Mouse (Mus musculus) limb, embryonic 11.5 days (tissue): ENCODE data around the gene Tm9sf2. TPM values are rescaled to one million over a fixed set of nuclear protein-coding genes. Genes with fewer than 3 reads are reported as not detected.

Experiments used
- ATAC-seq: fragments of 200-750 bp; cut with Nextera tagmentation; 2 replicates; pipeline ENCODE4 v1.8.0; 2017; ENCODE audit warnings: low read depth; ENCODE audit not compliant: insufficient number of reproducible peaks, low FRiP score, low TSS enrichment
- DNase-seq: peaks from one replicate; pipeline ENCODE4 v3.0.0-alpha.2; 2015; ENCODE audit warnings: low spot score
- H3K27ac ChIP-seq: fragments of 300-500 bp; sonication (generic); replicated peaks from 2 replicates; pipeline ENCODE4 v1.5.1; 2014; ENCODE audit warnings: low read depth, mild to moderate bottlenecking, low read length
- H3K27me3 ChIP-seq: fragments of 300-500 bp; sonication (generic); 2 replicates; pipeline ENCODE4 v1.6.1; 2014; ENCODE audit warnings: mild to moderate bottlenecking, low read length, mixed read lengths; ENCODE audit not compliant: control insufficient read depth, insufficient read depth
- H3K36me3 ChIP-seq: fragments of 300-500 bp; sonication (generic); 2 replicates; pipeline ENCODE4 v1.6.1; 2014; ENCODE audit warnings: mild to moderate bottlenecking, low read length, moderate library complexity, mixed read lengths; ENCODE audit not compliant: control insufficient read depth, insufficient read depth
- H3K4me1 ChIP-seq: fragments of 300-500 bp; sonication (generic); 2 replicates; pipeline ENCODE4 v1.6.1; 2014; ENCODE audit warnings: low read length, mixed read lengths; ENCODE audit not compliant: control insufficient read depth, insufficient read depth
- H3K4me2 ChIP-seq: fragments of 300-500 bp; sonication (generic); 2 replicates; pipeline ENCODE4 v1.6.1; 2014; ENCODE audit warnings: low read depth, mild to moderate bottlenecking, moderate library complexity; ENCODE audit not compliant: severe bottlenecking
- H3K4me3 ChIP-seq: fragments of 300-500 bp; sonication (generic); 2 replicates; pipeline ENCODE4 v1.5.1; 2014; ENCODE audit warnings: low read depth, low read length
- H3K9ac ChIP-seq: fragments of 300-500 bp; sonication (generic); 2 replicates; pipeline ENCODE4 v1.6.1; 2014; ENCODE audit warnings: mild to moderate bottlenecking, low read length
- H3K9me3 ChIP-seq: fragments of 300-500 bp; sonication (generic); 2 replicates; pipeline ENCODE4 v1.6.1; 2016; ENCODE audit warnings: low read length; ENCODE audit not compliant: control insufficient read depth
- WGBS: fragments of 180-500 bp; shearing (Covaris S2); extraction: QIAGEN DNeasy Blood & Tissue Kit; methylation state at CpG from one replicate; pipeline ENCODE4 v1.1.7; 2014; 5-methylcytosine and 5-hydroxymethylcytosine counted together
- polyA plus RNA-seq: library from polyadenylated mRNA; unstranded; fragments of >200 nt; fragmentation: Nextera tagmentation; extraction: Ambion mirVana; gene quantifications from 2 replicates; pipeline ENCODE4 v1.2.1, GENCODE M21; 2014

Gene Tm9sf2
- polyA plus RNA-seq, 1 experiment from 2014 or later = 119 TPM

DNA sequence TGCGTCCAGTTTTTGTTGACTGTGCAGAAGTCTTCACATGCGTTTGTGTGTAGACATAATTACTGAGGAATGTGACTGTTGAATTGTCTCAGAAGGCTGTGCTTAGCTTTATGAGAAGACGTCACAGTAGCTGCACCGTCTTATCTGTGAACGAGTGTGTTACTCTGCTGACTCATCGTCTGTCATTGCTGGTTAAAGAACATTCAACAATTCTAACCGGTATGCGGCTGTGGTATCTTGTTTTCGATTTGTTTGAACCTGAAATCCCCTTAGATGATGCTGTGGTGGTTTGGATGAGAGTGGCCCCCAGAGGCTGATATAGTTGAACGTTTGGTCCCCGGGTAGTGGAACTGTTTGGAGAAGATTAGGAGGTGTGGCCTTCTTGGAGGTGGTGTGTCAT lies 77.1 kb downstream of the Tm9sf2 start:
- Histone ChIP-seq H3K27me3 (no peaks in the 10 kb centered on the region), H3K36me3 (no peaks in the 10 kb centered on the region), H3K9me3 (no peaks in the 10 kb centered on the region), H3K4me1 (0 out of 2 replicates have a peak, but pooled peaks cover 3% of the 10 kb centered on the region), H3K4me2 (no peak overlapping the region), H3K27ac (no peak overlapping the region), H3K9ac (no peak overlapping the region), H3K4me3 (no peak overlapping the region)
- DNase-seq (no peak), ATAC-seq (no peak)
- 88% methylated on average over 11 of the region's 11 CpGs for WGBS

DNA sequence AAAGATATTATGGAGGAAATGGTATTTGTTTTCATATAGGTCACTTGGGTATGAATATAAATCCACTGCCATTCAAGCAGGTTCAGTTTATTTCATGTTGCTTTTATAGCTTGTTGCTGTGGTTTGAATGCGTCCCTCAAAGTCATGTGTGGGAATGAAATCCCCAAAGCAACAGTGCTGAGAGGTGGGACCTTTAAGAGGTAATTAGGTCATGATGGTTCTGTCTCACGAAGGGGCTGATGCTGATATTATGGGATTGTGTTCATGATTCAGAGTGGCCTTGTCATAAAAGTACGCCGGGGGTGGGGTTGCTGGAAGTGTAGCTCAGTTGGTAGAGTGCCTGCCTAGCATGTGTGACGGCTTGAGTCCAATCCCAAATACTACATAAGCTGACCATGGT lies 81.4 kb downstream of the Tm9sf2 start:
- no peaks in the 10 kb centered on the region for H3K36me3 ChIP-seq
- no peaks in the 10 kb centered on the region for H3K27me3 ChIP-seq
- no peaks in the 10 kb centered on the region for H3K9me3 ChIP-seq
- no peak overlapping the region for H3K4me2 ChIP-seq
- H3K9ac ChIP-seq = no peak overlapping the region
- ATAC-seq (no peak), DNase-seq (no peak)
- no peak overlapping the region for H3K4me3 ChIP-seq
- H3K27ac ChIP-seq = no peak overlapping the region
- WGBS = 64% methylated on average over 5 of the region's 5 CpGs
- no peaks in the 10 kb centered on the region for H3K4me1 ChIP-seq

DNA sequence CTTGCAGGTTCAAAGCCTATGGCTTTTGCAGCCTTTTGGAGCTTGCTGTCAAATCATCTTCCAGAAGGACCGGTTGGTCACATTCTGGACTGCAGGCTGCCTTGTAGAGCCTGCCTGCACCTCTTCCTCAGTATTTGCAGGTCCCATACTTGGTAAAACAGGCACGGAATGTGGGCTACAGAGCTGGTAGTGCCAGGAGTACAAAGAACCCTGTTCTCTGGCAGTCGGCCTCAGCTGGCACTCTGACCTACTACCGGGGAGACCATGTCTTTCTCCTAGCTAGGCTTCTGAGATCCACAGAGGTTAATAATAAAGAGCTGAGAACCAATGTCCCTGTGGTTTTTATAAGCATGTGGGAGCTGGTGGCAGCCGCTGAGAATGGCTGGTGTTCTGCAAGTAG lies 83.1 kb downstream of the Tm9sf2 start:
- ATAC-seq (no peak), DNase-seq (no peak)
- H3K27ac ChIP-seq = no peak overlapping the region
- no peaks in the 10 kb centered on the region for H3K9me3 ChIP-seq
- 85% methylated on average over 5 of the region's 5 CpGs for WGBS
- H3K4me2 ChIP-seq = no peak overlapping the region
- H3K9ac ChIP-seq = no peak overlapping the region
- H3K27me3 ChIP-seq = no peaks in the 10 kb centered on the region
- no peak overlapping the region for H3K4me3 ChIP-seq
- no peaks in the 10 kb centered on the region for H3K36me3 ChIP-seq
- no peaks in the 10 kb centered on the region for H3K4me1 ChIP-seq

DNA sequence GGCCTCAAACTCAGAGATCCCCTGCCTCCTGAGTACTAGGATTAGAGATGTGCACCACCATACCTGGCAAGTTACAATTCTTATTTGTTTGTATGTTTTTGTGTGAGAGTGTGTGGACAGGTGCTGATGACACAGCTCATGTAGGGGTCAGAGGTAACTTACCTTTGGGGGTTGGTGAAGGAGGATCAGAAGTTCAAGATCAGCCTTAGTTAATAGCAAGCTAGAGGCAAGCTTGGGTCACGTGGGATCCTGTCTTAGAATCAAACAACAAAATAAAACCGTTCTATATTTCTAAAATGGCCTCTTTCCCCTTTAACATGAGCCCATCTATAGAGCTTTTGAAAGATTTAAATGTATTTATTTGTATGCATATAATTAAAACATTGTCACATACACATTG lies 83.7 kb downstream of the Tm9sf2 start:
- DNase-seq = no peak
- Histone ChIP-seq H3K9me3 (no peaks in the 10 kb centered on the region), H3K9ac (no peak overlapping the region), H3K4me1 (no peaks in the 10 kb centered on the region), H3K4me2 (no peak overlapping the region), H3K27me3 (no peaks in the 10 kb centered on the region), H3K36me3 (no peaks in the 10 kb centered on the region), H3K4me3 (no peak overlapping the region), H3K27ac (no peak overlapping the region)
- WGBS = 26% methylated on average over 2 of the region's 2 CpGs
- ATAC-seq = no peak

DNA sequence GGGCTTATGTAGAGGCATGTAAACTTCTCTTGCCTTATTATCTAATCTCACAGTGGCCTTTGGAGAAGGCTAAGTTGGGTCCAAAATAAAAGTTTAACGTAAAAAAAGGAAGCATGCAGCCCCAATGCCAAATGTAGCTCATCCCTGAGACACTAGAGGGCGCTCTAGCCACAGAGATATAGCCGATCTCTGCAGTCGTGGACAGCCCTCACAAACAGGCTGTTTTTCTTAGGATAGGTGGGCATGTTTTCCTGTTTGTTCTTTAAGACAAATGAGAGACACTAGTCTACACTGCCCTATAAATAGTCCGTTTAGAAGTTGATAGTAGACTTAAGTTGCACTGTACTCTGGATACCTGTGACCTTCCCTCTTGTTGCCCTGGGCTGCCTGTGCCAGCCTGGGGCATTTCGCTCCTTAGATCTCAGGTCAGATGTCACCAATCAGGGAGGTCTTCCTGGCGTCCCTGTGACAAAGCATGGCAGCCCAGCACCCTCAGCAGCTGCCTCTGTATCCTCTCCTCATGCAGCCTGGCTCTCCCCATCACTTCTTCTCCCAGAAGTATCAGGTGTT lies 84.2 kb downstream of the Tm9sf2 start:
- no peaks in the 10 kb centered on the region for H3K4me1 ChIP-seq
- H3K9me3 ChIP-seq = no peaks in the 10 kb centered on the region
- DNase-seq = peak; percentile 90
- H3K9ac ChIP-seq = no peak overlapping the region
- 18% methylated on average over 7 of the region's 7 CpGs for WGBS
- no peak overlapping the region for H3K4me3 ChIP-seq
- H3K4me2 ChIP-seq = no peak overlapping the region
- H3K27ac ChIP-seq = no peak overlapping the region
- 0 out of 2 replicates have a peak, but pooled peaks have one; percentile 37 for ATAC-seq
- no peaks in the 10 kb centered on the region for H3K36me3 ChIP-seq
- H3K27me3 ChIP-seq = no peaks in the 10 kb centered on the region

DNA sequence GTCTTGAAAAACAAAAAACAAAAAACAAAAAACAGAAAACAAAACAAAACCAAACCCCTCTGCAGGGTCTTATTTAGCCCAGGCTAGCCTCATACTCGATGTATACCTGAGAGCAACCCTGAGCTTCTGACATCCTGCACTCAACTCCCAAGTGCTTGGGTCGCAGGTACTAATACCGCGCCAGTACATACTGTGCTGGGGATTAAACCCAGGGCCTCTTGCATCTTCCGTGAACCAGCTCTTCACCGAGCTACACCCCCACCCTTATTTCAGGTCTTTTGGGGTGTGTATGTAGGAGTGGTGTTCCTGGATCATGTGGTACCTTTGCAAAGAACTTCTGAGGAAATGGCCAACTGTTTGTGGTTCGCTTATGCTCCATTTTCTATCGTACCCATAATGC lies 87.8 kb downstream of the Tm9sf2 start:
- ATAC-seq = no peak
- H3K9me3 ChIP-seq = peaks cover 3% of the 10 kb centered on the region; the same call in 1 of the 2 replicates
- H3K36me3 ChIP-seq = no peaks in the 10 kb centered on the region
- H3K27ac ChIP-seq = no peak overlapping the region
- WGBS = 96% methylated on average over 8 of the region's 8 CpGs
- H3K9ac ChIP-seq = no peak overlapping the region
- no peak overlapping the region for H3K4me2 ChIP-seq
- H3K4me3 ChIP-seq = no peak overlapping the region
- H3K4me1 ChIP-seq = peaks cover 2% of the 10 kb centered on the region
- no peaks in the 10 kb centered on the region for H3K27me3 ChIP-seq
- DNase-seq = no peak

DNA sequence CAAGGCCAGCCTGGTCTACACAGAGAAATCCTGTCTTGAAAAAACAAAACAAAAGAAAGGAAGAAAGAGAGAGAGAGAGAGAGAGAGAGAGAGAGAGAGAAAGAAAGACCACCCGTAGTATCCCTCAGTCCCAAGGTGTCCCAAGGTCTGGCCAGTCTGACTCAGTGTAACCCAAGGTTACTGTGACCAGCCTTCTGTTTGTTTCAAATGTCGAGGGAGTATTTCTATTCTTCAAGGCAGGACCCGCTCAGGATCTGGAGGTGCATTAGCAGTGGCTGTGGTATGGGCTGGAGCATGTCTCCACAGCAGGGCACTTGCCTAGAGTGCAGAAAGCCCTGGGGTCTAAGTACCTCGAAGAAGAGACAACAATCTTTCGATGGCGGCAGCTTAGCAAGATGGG lies 90.0 kb downstream of the Tm9sf2 start:
- no peaks in the 10 kb centered on the region for H3K27me3 ChIP-seq
- H3K27ac ChIP-seq = no peak overlapping the region
- H3K9me3 ChIP-seq = peaks cover 3% of the 10 kb centered on the region; the same call in 1 of the 2 replicates
- 89% methylated on average over 6 of the region's 6 CpGs for WGBS
- no peaks in the 10 kb centered on the region for H3K36me3 ChIP-seq
- H3K9ac ChIP-seq = no peak overlapping the region
- H3K4me3 ChIP-seq = no peak overlapping the region
- ATAC-seq = no peak
- no peak overlapping the region for H3K4me2 ChIP-seq
- DNase-seq = no peak
- H3K4me1 ChIP-seq = peaks cover 16% of the 10 kb centered on the region

DNA sequence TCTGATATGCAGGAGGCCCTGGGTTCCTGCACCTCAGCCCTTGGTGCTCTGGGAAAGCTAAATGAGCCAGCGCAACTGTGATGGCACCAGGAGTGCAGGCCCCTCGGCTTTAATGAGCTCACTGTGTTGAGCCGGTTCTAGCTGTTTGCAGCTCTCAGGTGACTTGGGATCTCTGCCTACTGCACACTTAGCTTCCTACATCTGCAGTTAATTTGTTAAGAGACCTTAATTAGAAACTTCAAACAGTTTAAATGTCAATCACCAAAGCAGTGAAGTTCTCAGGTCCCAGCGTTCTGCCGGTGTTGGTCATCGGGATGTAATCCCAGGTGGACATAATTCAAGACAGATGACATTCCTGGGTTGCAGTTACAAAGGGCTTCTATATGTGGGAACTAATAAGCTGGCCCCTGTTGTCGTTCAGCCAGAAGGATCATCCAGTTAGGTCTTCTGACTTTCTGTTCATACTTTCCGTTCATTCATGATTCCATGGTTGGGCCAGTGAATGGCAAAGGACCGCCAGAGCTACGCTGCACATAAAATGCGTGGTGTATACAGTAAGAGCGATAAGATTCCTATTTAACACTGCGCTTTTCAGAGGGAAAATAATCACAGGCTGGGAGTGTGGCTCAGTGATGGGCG lies 93.5 kb downstream of the Tm9sf2 start:
- peak; percentile 72 for DNase-seq
- 14% methylated on average over 14 of the region's 14 CpGs for WGBS
- H3K27me3 ChIP-seq = no peaks in the 10 kb centered on the region
- peaks cover 3% of the 10 kb centered on the region; the same call in 1 of the 2 replicates for H3K9me3 ChIP-seq
- H3K9ac ChIP-seq = no peak overlapping the region
- no peak overlapping the region for H3K4me3 ChIP-seq
- H3K4me2 ChIP-seq = peak overlapping the region; percentile 24
- no peaks in the 10 kb centered on the region for H3K36me3 ChIP-seq
- ATAC-seq = peak; percentile 65
- H3K27ac ChIP-seq = peak overlapping the region; percentile 76
- peaks cover 20% of the 10 kb centered on the region for H3K4me1 ChIP-seq

DNA sequence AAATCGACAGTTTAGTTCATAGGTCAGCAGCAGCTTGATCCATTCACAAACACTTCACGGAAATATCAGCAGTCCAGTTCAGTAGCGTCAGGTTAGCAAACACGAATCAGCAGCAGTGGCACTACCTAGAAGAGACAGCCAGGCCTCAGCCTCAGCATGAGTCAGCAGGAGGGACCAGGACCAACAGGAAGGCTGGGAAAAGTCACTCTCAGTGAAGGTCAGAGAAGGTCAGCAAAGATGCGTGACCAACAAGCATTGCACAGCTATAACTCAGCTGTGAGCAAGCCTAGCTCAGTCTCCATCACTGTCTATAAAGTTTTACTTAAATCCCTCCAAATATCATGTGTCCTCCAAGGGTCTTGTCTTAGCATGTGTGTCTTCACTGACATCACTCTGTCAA lies 102.3 kb downstream of the Tm9sf2 start:
- WGBS = 81% methylated on average over 5 of the region's 5 CpGs
- Histone ChIP-seq H3K27ac (no peak overlapping the region), H3K36me3 (no peaks in the 10 kb centered on the region), H3K9ac (no peak overlapping the region), H3K9me3 (no peaks in the 10 kb centered on the region), H3K4me3 (no peak overlapping the region), H3K4me2 (no peak overlapping the region), H3K27me3 (no peaks in the 10 kb centered on the region), H3K4me1 (no peaks in the 10 kb centered on the region)
- ATAC-seq = no peak
- DNase-seq = no peak
